Mouse (Mus musculus): ENCODE results near the gene Magi2. TPM values are rescaled to one million over a fixed set of nuclear protein-coding genes. Genes with fewer than 3 reads are reported as not detected.

Magi2 gene
- polyA plus RNA-seq, 1 experiment from 2014 or later, result 15.2 TPM

- Histone ChIP-seq H3K4me2 (replicated peaks; ENCODE audit: low read depth, low read length) (no peak overlapping the region), H3K27me3 (ENCODE audit: insufficient read depth, low read length) (no peaks in the 10 kb centered on the region), H3K36me3 (ENCODE audit: insufficient read depth, low read length) (no peaks in the 10 kb centered on the region), H3K27ac (ENCODE audit: low read length) (no peak overlapping the region), H3K4me1 (ENCODE audit: insufficient read depth, low read length) (peaks cover 3% of the 10 kb centered on the region; the same call in 1 of the 2 replicates), H3K9ac (replicated peaks; ENCODE audit: low read length) (no peak overlapping the region), H3K4me3 (ENCODE audit: low read length) (no peak overlapping the region), H3K9me3 (ENCODE audit: low read length) (no peaks in the 10 kb centered on the region)
- peak; percentile 70; the same call in 1 of the 2 replicates for ATAC-seq (ENCODE audit: low FRiP score, low TSS enrichment)
- WGBS, result 78% methylated on average over 6 of the region's 6 CpGs
Observed at GRCm38 (mm10) chr5:20226471-20227210, 999.8 kb downstream of the Magi2 start.

- H3K36me3 ChIP-seq (ENCODE audit: insufficient read depth, low read length), result no peaks in the 10 kb centered on the region
Observed at GRCm38 (mm10) chr5:20227912-20228762, 1001.3 kb downstream of the Magi2 start.

GRCm38 (mm10) chr5:20231908-20232307 lies 1005.1 kb downstream of the Magi2 start:
- H3K4me2 ChIP-seq (replicated peaks; ENCODE audit: low read depth, low read length), result no peak overlapping the region
- peaks cover 3% of the 10 kb centered on the region; the same call in 1 of the 2 replicates for H3K4me1 ChIP-seq (ENCODE audit: insufficient read depth, low read length)
- no peak overlapping the region for H3K9ac ChIP-seq (replicated peaks; ENCODE audit: low read length)
- H3K36me3 ChIP-seq (ENCODE audit: insufficient read depth, low read length), result no peaks in the 10 kb centered on the region
- H3K27me3 ChIP-seq (ENCODE audit: insufficient read depth, low read length), result no peaks in the 10 kb centered on the region
- H3K4me3 ChIP-seq (ENCODE audit: low read length), result no peak overlapping the region
- WGBS, result 60% methylated on average over 3 of the region's 3 CpGs
- H3K27ac ChIP-seq (ENCODE audit: low read length), result no peak overlapping the region
- no peak for ATAC-seq (ENCODE audit: low FRiP score, low TSS enrichment)
- no peaks in the 10 kb centered on the region for H3K9me3 ChIP-seq (ENCODE audit: low read length)

More at GRCm38 (mm10) chr5:20227912-20228762, 1001.3 kb downstream of the Magi2 start:
- Histone ChIP-seq H3K27ac (ENCODE audit: low read length) (no peak overlapping the region), H3K4me1 (ENCODE audit: insufficient read depth, low read length) (peaks cover 3% of the 10 kb centered on the region; the same call in 1 of the 2 replicates), H3K9ac (replicated peaks; ENCODE audit: low read length) (no peak overlapping the region), H3K9me3 (ENCODE audit: low read length) (no peaks in the 10 kb centered on the region), H3K4me3 (ENCODE audit: low read length) (no peak overlapping the region), H3K27me3 (ENCODE audit: insufficient read depth, low read length) (no peaks in the 10 kb centered on the region), H3K4me2 (replicated peaks; ENCODE audit: low read depth, low read length) (no peak overlapping the region)
- WGBS, result 64% methylated on average over 16 of the region's 16 CpGs
- ATAC-seq (ENCODE audit: low FRiP score, low TSS enrichment), result no peak

GRCm38 (mm10) chr5:20241523-20241922 lies 1014.7 kb downstream of the Magi2 start:
- no peak overlapping the region for H3K4me2 ChIP-seq (replicated peaks; ENCODE audit: low read depth, low read length)
- 69% methylated on average over 2 of the region's 2 CpGs for WGBS

GRCm38 (mm10) chr5:20242496-20242895 lies 1015.7 kb downstream of the Magi2 start:
- Histone ChIP-seq H3K9me3 (ENCODE audit: low read length) (no peaks in the 10 kb centered on the region), H3K36me3 (ENCODE audit: insufficient read depth, low read length) (no peaks in the 10 kb centered on the region), H3K27ac (ENCODE audit: low read length) (no peak overlapping the region), H3K4me3 (ENCODE audit: low read length) (no peak overlapping the region), H3K4me2 (replicated peaks; ENCODE audit: low read depth, low read length) (no peak overlapping the region), H3K9ac (replicated peaks; ENCODE audit: low read length) (no peak overlapping the region), H3K27me3 (ENCODE audit: insufficient read depth, low read length) (no peaks in the 10 kb centered on the region), H3K4me1 (ENCODE audit: insufficient read depth, low read length) (no peaks in the 10 kb centered on the region)
- no peak for ATAC-seq (ENCODE audit: low FRiP score, low TSS enrichment)

More at GRCm38 (mm10) chr5:20241523-20241922, 1014.7 kb downstream of the Magi2 start:
- H3K9me3 ChIP-seq (ENCODE audit: low read length), result no peaks in the 10 kb centered on the region
- no peaks in the 10 kb centered on the region for H3K36me3 ChIP-seq (ENCODE audit: insufficient read depth, low read length)
- H3K4me1 ChIP-seq (ENCODE audit: insufficient read depth, low read length), result no peaks in the 10 kb centered on the region
- H3K27me3 ChIP-seq (ENCODE audit: insufficient read depth, low read length), result no peaks in the 10 kb centered on the region
- H3K9ac ChIP-seq (replicated peaks; ENCODE audit: low read length), result no peak overlapping the region
- H3K27ac ChIP-seq (ENCODE audit: low read length), result no peak overlapping the region
- ATAC-seq (ENCODE audit: low FRiP score, low TSS enrichment), result no peak; the same call in 1 of the 2 replicates
- no peak overlapping the region for H3K4me3 ChIP-seq (ENCODE audit: low read length)

- H3K36me3 ChIP-seq (ENCODE audit: insufficient read depth, low read length), result no peaks in the 10 kb centered on the region
- H3K4me1 ChIP-seq (ENCODE audit: insufficient read depth, low read length), result no peaks in the 10 kb centered on the region
- WGBS, result 77% methylated on average over 6 of the region's 6 CpGs
- no peak overlapping the region for H3K9ac ChIP-seq (replicated peaks; ENCODE audit: low read length)
- ATAC-seq (ENCODE audit: low FRiP score, low TSS enrichment), result no peak
- H3K27ac ChIP-seq (ENCODE audit: low read length), result no peak overlapping the region
- H3K4me3 ChIP-seq (ENCODE audit: low read length), result no peak overlapping the region
- H3K27me3 ChIP-seq (ENCODE audit: insufficient read depth, low read length), result no peaks in the 10 kb centered on the region
- H3K9me3 ChIP-seq (ENCODE audit: low read length), result no peaks in the 10 kb centered on the region
- no peak overlapping the region for H3K4me2 ChIP-seq (replicated peaks; ENCODE audit: low read depth, low read length)
Observed at GRCm38 (mm10) chr5:20249382-20249781, 1022.5 kb downstream of the Magi2 start.

- H3K4me1 ChIP-seq (ENCODE audit: insufficient read depth, low read length), result no peaks in the 10 kb centered on the region
- ATAC-seq (ENCODE audit: low FRiP score, low TSS enrichment), result no peak
- WGBS, result 86% methylated on average over 6 of the region's 6 CpGs
- no peaks in the 10 kb centered on the region for H3K36me3 ChIP-seq (ENCODE audit: insufficient read depth, low read length)
- H3K9ac ChIP-seq (replicated peaks; ENCODE audit: low read length), result no peak overlapping the region
- H3K9me3 ChIP-seq (ENCODE audit: low read length), result no peaks in the 10 kb centered on the region
- H3K27me3 ChIP-seq (ENCODE audit: insufficient read depth, low read length), result no peaks in the 10 kb centered on the region
- H3K4me3 ChIP-seq (ENCODE audit: low read length), result no peak overlapping the region
- no peak overlapping the region for H3K27ac ChIP-seq (ENCODE audit: low read length)
- no peak overlapping the region for H3K4me2 ChIP-seq (replicated peaks; ENCODE audit: low read depth, low read length)
Observed at GRCm38 (mm10) chr5:20251541-20251940, 1024.7 kb downstream of the Magi2 start.

- H3K36me3 ChIP-seq (ENCODE audit: insufficient read depth, low read length), result no peaks in the 10 kb centered on the region
- no peaks in the 10 kb centered on the region for H3K27me3 ChIP-seq (ENCODE audit: insufficient read depth, low read length)
- 79% methylated on average over 3 of the region's 3 CpGs for WGBS
- no peak overlapping the region for H3K27ac ChIP-seq (ENCODE audit: low read length)
- no peaks in the 10 kb centered on the region for H3K9me3 ChIP-seq (ENCODE audit: low read length)
- H3K4me3 ChIP-seq (ENCODE audit: low read length), result no peak overlapping the region
- H3K4me2 ChIP-seq (replicated peaks; ENCODE audit: low read depth, low read length), result no peak overlapping the region
- H3K9ac ChIP-seq (replicated peaks; ENCODE audit: low read length), result no peak overlapping the region
- no peaks in the 10 kb centered on the region for H3K4me1 ChIP-seq (ENCODE audit: insufficient read depth, low read length)
- ATAC-seq (ENCODE audit: low FRiP score, low TSS enrichment), result no peak
Observed at GRCm38 (mm10) chr5:20256150-20256868, 1029.5 kb downstream of the Magi2 start.

- Histone ChIP-seq H3K27me3 (ENCODE audit: insufficient read depth, low read length) (no peaks in the 10 kb centered on the region), H3K27ac (ENCODE audit: low read length) (no peak overlapping the region), H3K4me2 (replicated peaks; ENCODE audit: low read depth, low read length) (no peak overlapping the region), H3K4me1 (ENCODE audit: insufficient read depth, low read length) (no peaks in the 10 kb centered on the region), H3K9ac (replicated peaks; ENCODE audit: low read length) (no peak overlapping the region), H3K4me3 (ENCODE audit: low read length) (no peak overlapping the region), H3K36me3 (ENCODE audit: insufficient read depth, low read length) (no peaks in the 10 kb centered on the region), H3K9me3 (ENCODE audit: low read length) (no peaks in the 10 kb centered on the region)
- WGBS, result 40% methylated on average over 2 of the region's 2 CpGs
- no peak for ATAC-seq (ENCODE audit: low FRiP score, low TSS enrichment)
Observed at GRCm38 (mm10) chr5:20256933-20257332, 1030.1 kb downstream of the Magi2 start.

Data from kidney, embryonic 16.5 days (tissue).